Mouse (Mus musculus) testis, adult 2 months (tissue): ENCODE measurements around the gene Mfap4.

Source experiments
- CTCF ChIP-seq: fragments of 200-500 bp; IDR thresholded peaks from 2 replicates; pipeline ENCODE4 v1.5.1; 2012; ENCODE audit warnings: low read depth, mild to moderate bottlenecking, inconsistent platforms, low read length, moderate library complexity; ENCODE audit not compliant: control insufficient read depth, insufficient read depth, insufficient replicate concordance
- POLR2A ChIP-seq: fragments of 200-500 bp; IDR thresholded peaks from 2 replicates; pipeline ENCODE4 v1.6.1; 2012; ENCODE audit warnings: low read depth, mild to moderate bottlenecking, inconsistent platforms, low read length, moderate library complexity; ENCODE audit not compliant: control insufficient read depth

GRCm38 (mm10) chr11:61441670-61442069, 43.6 kb upstream of the Mfap4 start:
- TF ChIP-seq CTCF, result no peak
- TF ChIP-seq POLR2A, result no peak
